Mouse (Mus musculus) thymus, postnatal 10 days (tissue): ENCODE results near the gene Pdk2.
A peak's percentile ranks its signal among the peaks of the same experiment; 100 is the strongest.

Experiments used
- DNase-seq, 2 experiments: peaks; one replicate each; pipeline ENCODE4 v3.0.0; 2021; ENCODE audit warnings: low spot score in 2 of 2

The Pdk2 gene

DNA sequence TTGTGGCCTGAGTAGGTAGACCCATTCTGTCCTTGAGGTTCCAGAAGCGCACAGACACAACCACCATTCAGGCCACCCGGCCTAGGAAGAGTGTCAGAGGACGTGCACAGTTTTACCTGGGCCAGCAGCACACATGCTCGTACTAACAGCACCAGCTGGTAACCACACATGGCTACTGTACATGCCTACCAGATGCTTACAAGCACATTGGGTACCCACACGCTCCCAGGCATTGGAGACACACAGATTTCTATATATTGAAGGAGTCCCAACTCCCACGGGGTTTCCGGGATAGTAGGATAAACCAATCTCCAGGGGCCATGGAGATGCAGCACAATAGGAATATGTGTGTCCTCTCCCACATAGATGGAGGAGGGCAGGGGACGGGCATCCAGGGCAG is 38.4 kb downstream of the Pdk2 start:
- DNase-seq: no peak

DNA sequence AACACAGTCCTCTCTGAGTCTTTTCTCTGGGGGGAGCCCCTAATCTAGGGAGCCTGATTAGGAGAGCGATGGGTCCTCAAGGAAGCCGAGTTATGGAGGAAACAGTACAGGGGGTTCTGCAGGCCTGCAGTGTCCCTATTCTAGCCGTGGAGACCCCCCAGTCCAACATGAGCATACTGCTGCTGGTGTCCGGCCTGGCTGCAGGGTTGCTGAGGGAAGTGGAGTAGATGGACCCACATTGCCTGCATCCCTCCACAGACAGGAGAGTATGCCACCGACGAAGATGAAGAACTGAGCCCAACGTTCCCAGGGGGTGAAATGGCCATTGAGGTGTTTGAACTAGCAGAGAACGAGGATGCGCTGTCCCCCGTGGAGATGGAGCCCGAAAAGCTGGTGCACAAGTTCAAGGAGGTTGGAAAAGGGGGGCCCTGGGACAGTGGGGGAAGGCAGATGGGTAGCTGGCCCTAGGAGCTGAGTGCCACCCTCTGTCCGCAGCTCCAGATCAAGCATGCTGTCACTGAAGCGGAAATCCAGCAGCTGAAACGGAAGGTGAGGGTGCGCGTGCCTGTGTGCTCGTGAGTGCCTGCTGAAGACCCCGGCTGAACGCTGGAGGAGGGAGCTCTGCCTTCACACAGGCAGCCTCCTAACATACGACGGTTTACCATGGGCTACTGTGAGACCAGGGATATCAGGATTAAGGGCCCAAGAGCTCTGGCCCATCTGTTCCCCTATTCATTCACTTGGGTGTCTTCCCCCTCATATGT is 39.4 kb downstream of the Pdk2 start:
- DNase-seq: no peak

DNA sequence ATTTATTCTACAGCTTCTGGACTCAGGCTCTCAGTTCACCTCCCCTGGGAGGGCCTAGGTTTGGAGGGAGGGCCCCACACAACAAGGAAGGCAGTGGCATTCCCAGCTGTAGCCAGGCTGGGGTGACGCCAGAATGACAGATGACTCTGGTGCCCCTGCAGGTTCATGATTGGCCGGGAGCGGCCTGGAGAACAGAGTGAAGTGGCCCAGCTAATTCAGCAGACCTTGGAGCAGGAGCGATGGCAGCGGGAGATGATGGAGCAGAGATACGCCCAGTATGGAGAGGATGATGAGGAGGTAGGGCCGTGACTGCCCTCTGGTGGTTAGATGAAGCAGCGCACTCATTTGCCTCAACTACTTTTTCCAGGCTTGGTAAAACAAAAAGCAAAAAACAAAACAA is 40.1 kb downstream of the Pdk2 start:
- peak; percentile 61 to 72 for DNase-seq

- DNase-seq: peak; percentile 70 to 73
Measured at GRCm38 (mm10) chr11:95000548-95000947, 40.6 kb downstream of the Pdk2 start.

- DNase-seq: no peak
Measured at GRCm38 (mm10) chr11:95000128-95000527, 41.0 kb downstream of the Pdk2 start.

GRCm38 (mm10) chr11:94998041-94998531 is 43.1 kb downstream of the Pdk2 start:
- peak; percentile 97 for DNase-seq

- no peak for DNase-seq
Measured at GRCm38 (mm10) chr11:94997596-94997995, 43.6 kb downstream of the Pdk2 start.

DNA sequence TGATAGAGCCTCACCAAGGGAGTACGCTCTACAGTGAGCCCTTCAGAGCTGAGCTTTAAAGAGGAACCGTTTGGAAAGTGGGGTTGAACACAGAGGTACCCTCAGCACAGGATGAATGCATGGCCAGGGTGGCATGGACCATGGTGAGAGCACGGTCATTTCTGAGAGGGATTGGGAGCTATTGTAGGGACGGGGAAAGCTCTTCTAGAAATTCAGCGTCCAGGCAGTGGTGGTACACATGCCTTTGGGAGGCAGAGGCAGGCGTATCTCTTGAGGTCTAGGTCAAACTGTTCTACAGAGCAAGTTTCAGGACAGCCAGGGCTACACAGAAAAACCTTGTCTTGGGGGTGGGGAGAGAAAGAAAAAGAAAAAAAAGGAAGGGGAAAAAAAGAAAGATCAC is 44.2 kb downstream of the Pdk2 start:
- DNase-seq: no peak

- DNase-seq: no peak
Measured at GRCm38 (mm10) chr11:94996101-94996500, 45.1 kb downstream of the Pdk2 start.

- no peak for DNase-seq
Measured at GRCm38 (mm10) chr11:94994947-94995772, 46.0 kb downstream of the Pdk2 start.

DNA sequence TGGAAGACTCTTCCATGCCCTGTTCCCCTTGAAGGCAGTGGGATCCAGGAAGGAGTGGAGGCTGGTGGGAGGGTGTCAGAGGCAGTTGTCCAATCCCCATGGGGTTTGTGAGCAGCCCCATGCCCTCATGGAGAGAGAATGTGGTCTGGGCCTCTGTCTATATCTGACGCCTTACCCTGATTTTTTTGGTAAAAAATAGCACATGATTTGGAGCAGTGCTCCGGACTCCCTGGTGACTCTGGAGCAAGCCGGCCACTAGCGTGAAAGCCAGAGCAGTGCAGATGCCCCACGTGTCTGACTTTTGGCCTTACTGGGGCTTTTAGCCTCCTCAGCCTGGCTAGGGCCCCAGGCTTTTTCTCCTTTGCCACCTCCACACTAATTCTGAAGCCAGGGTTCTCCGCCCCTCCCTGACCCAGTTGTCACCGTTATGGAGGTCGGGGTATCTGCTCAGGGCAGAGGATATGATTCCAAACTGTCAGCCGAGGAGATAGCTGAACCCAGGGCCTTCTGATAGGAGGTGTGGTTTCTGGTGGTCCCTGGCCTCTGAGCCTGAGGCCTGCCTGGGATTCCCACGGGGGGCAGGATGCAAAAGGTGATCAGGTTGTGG is 46.8 kb downstream of the Pdk2 start:
- no peak for DNase-seq

GRCm38 (mm10) chr11:94992754-94993606 is 48.2 kb downstream of the Pdk2 start:
- peak in 1 of 2 experiments; percentile 44 for DNase-seq

- no peak for DNase-seq
Measured at GRCm38 (mm10) chr11:94992480-94992753, 48.7 kb downstream of the Pdk2 start.

GRCm38 (mm10) chr11:94991641-94992479 is 49.3 kb downstream of the Pdk2 start:
- DNase-seq: peak; percentile 54 to 64

DNA sequence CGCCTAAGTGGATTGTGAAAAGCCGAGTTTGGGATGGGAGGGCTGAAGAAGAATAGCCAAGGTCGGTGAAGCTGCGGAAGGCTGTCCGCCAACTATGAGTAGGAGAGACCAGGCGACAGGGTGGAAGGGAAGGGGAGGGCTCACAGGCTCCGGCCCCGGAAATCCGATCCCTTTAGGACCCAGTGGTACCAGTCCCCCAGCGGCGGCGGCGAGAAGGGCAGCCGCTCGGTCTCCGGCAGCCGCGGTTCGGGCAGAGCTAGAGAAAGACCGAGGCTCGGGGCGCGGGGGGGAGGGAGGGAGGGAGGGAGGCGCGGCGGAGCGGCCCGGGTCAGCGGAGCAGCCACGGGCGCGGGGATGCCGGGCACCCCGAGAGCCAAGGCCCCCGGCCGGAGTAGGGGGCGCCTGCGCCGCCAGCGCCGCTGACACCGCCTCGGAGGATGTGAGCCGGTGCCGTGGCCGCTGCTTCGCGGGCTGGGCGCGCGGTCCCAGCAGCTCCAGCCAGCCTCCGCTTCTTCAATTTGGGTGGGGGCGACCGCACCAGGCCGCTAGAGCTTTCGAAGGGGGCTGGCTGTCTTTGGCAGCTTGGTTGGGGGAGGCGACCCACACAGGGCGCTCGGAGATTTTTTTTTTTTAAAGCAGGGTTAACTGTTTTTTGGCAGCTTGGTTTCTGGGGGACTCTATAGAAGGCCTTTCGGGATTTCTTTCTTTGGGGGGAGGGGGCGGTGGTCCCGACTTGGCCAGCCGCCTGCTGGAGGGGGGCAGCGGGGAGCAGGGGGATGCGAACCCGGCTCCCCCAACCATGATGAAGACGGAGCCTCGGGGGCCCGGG is 50.2 kb downstream of the Pdk2 start, which contains the start of gene Ppp1r9b:
TSS of gene Ppp1r9b (plus strand) at position 287 of the 829 bp plus-strand sequence.
- DNase-seq: peak; percentile 87 to 92

GRCm38 (mm10) chr11:94990102-94990748 is 50.9 kb downstream of the Pdk2 start:
- no peak for DNase-seq

DNA sequence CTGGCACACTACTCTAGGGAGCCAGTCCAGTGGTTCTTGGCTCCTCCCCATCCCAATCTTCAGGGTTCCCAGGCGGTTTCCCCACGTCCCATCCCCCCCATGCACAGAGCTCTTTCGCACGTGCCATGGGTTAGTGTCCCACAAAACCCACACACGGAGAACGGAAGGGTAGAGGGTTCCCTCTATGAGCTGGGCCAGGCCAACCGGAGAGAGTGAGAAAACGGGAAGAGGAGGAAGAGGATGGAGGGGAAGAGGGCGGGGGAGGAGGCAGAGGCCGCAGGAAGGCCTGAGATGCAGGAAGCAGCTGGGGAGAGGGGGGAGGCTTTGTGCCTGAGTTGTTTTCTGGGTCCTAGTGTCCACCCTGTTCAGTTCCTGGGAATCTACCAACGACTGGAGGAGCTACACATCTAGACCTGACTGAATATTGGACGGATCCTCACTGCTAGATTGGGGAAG is 51.6 kb downstream of the Pdk2 start:
- peak; percentile 64 to 72 for DNase-seq

DNA sequence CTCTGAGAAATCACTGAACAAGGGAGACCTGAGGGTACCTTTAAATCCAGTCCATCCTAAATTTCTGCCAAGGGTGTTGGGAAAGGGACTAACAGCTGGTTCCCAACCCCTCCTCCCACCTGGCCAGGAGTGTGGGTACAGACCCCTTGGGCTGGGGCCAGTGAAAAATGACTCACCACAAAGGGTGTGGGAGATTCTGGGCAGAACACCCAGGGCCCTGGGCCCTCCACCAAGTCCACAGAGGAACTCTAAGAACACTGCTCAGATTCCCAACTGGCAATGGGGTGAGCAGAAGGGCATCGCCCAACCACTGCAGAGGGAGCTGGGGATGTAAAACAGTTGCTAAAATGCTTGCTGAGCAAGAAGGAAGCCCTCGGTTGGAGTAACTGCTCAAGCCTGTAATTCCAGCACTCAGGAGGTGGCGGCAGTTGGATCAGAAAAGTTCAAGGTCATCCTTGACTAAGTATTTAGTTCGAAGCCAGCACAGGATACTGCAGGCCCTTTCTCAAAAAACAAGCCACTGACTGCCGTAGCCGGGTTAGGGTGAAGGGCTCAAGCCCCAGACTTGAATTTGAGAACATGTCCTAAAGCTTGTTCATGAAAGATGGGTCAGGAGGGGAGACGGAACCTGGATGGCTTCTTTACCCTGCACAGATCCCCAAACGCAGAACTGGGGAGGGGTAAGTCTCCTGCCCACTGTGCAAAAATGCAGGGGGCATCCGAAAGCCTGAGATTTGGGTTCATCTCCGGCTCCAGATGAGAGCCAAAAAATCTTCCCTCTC is 52.2 kb downstream of the Pdk2 start:
- no peak for DNase-seq
